Mouse (Mus musculus) cortical plate, adult 2 months (tissue): ENCODE results near the gene Mrgpre.

Experiments used
- CTCF ChIP-seq: fragments of 200-500 bp; IDR thresholded peaks from 2 replicates; pipeline ENCODE4 v1.5.1; 2011; ENCODE audit warnings: mild to moderate bottlenecking, control low read depth, low read length; ENCODE audit not compliant: insufficient read depth; ENCODE audit errors: extremely low read depth
- POLR2A ChIP-seq: fragments of 200-500 bp; IDR thresholded peaks from 2 replicates; pipeline ENCODE4 v1.6.1; 2011; ENCODE audit warnings: mild to moderate bottlenecking, low read length, control low read depth; ENCODE audit not compliant: insufficient read depth; ENCODE audit errors: extremely low read depth

GRCm38 (mm10) chr7:143752606-143753005 lies 31.7 kb downstream of the Mrgpre start:
- TF ChIP-seq POLR2A (no peak), CTCF (no peak)
